Mouse (Mus musculus) small intestine, adult 2 months (tissue): ENCODE results near the gene Zfpl1. TPM values are rescaled to one million over a fixed set of nuclear protein-coding genes. Genes with fewer than 3 reads are reported as not detected.
A peak's percentile ranks its signal among the peaks of the same experiment; 100 is the strongest.

ENCODE experiments used
- H3K27ac ChIP-seq: fragments of 200-500 bp; 2 replicates; pipeline ENCODE4 v1.5.1; 2012; ENCODE audit warnings: low read depth, low read length, control low read depth, inconsistent platforms; ENCODE audit not compliant: insufficient read depth
- H3K27me3 ChIP-seq: fragments of 200-500 bp; 2 replicates; pipeline ENCODE4 v1.6.1; 2012; ENCODE audit warnings: mild to moderate bottlenecking, moderate library complexity, low read length, inconsistent platforms; ENCODE audit not compliant: control insufficient read depth, insufficient read depth
- H3K36me3 ChIP-seq: fragments of 200-500 bp; 2 replicates; pipeline ENCODE4 v1.6.1; 2012; ENCODE audit warnings: mild to moderate bottlenecking, low read length, control low read depth, inconsistent platforms; ENCODE audit not compliant: control insufficient read depth, insufficient read depth
- H3K4me1 ChIP-seq: fragments of 200-500 bp; 2 replicates; pipeline ENCODE4 v1.6.1; 2012; ENCODE audit warnings: low read length, inconsistent platforms, mixed read lengths; ENCODE audit not compliant: control insufficient read depth, insufficient read depth, insufficient read length
- H3K4me3 ChIP-seq: fragments of 200-500 bp; 2 replicates; pipeline ENCODE4 v1.5.1; 2012; ENCODE audit warnings: low read depth, mild to moderate bottlenecking, control low read depth, inconsistent platforms, low read length, moderate library complexity
- CTCF ChIP-seq: fragments of 200-500 bp; IDR thresholded peaks from 2 replicates; pipeline ENCODE4 v1.5.1; 2012; ENCODE audit warnings: low read depth, mild to moderate bottlenecking, control low read depth, inconsistent platforms, low read length, moderate library complexity, mixed read lengths; ENCODE audit not compliant: insufficient replicate concordance, insufficient read length; ENCODE audit errors: extremely low read depth
- POLR2A ChIP-seq: fragments of 200-500 bp; IDR thresholded peaks from 2 replicates; pipeline ENCODE4 v1.6.1; 2012; ENCODE audit warnings: low read depth, mild to moderate bottlenecking, control low read depth, inconsistent platforms, low read length, moderate library complexity
- WGBS: fragments of 180-500 bp; shearing (Covaris S2); methylation state at CpG from one replicate; pipeline ENCODE4 v1.1.7; 2018; 5-methylcytosine and 5-hydroxymethylcytosine counted together
- polyA plus RNA-seq: library from polyadenylated mRNA; depleted of rRNA; stranded (reverse); fragments of >200 nt; gene quantifications from 2 replicates; pipeline ENCODE4 v1.2.3, GENCODE M21; 2012; rRNA removed

Gene Zfpl1
- polyA plus RNA-seq, 1 experiment = 119 TPM

GRCm38 (mm10) chr19:6035966-6036585 is 48.7 kb downstream of the Zfpl1 start:
- Histone ChIP-seq H3K27me3 (no peaks in the 10 kb centered on the region), H3K4me3 (no peak overlapping the region), H3K36me3 (no peaks in the 10 kb centered on the region), H3K4me1 (peaks cover 31% of the 10 kb centered on the region), H3K27ac (peak overlapping the region; percentile 53)
- WGBS = 26% methylated on average over 9 of the region's 9 CpGs
- TF ChIP-seq CTCF (no peak), POLR2A (no peak)

Other genes with a start within 250 kb of the Zfpl1 start
- 32.1 and 62.1 TPM in 2 replicates for gene Frmd8, start 209.7 kb downstream of the Zfpl1 start, polyA plus RNA-seq
- 207 and 241 TPM in 2 replicates for gene Slc25a45, start 207.1 kb downstream of the Zfpl1 start, polyA plus RNA-seq
- gene Tigd3, start 190.8 kb downstream of the Zfpl1 start, polyA plus RNA-seq = 0.90 and 2.0 TPM in 2 replicates
- 34.1 and 64.3 TPM in 2 replicates for gene Dpf2, start 171.9 kb downstream of the Zfpl1 start, polyA plus RNA-seq
- 10.3 and 30.6 TPM in 2 replicates for gene Cdc42ep2, start 160.1 kb downstream of the Zfpl1 start, polyA plus RNA-seq
- gene Pola2, start 120.8 kb downstream of the Zfpl1 start, polyA plus RNA-seq = 14.2 and 40.8 TPM in 2 replicates
- gene Slc22a20, start 98.8 kb downstream of the Zfpl1 start, polyA plus RNA-seq = 0.08 TPM in 1 of 2 replicates, not detected in the other
- 30.9 and 129 TPM in 2 replicates for gene Capn1, start 69.1 kb downstream of the Zfpl1 start, polyA plus RNA-seq
- 70.9 and 103 TPM in 2 replicates for gene Syvn1, start 38.4 kb downstream of the Zfpl1 start, polyA plus RNA-seq
- 7.6 and 14.8 TPM in 2 replicates for gene Mrpl49, start 27.2 kb downstream of the Zfpl1 start, polyA plus RNA-seq
- 1,660 and 2,469 TPM in 2 replicates for gene Fau, start 27.1 kb downstream of the Zfpl1 start, polyA plus RNA-seq
- gene Znhit2, start 23.8 kb downstream of the Zfpl1 start, polyA plus RNA-seq = 56.8 and 78.1 TPM in 2 replicates
- gene Tm7sf2, start 16.6 kb downstream of the Zfpl1 start, polyA plus RNA-seq = 30.6 and 49.4 TPM in 2 replicates
- 46.5 and 84.2 TPM in 2 replicates for gene Vps51, start 7.7 kb downstream of the Zfpl1 start, polyA plus RNA-seq
- gene Tmem262, start 4.9 kb downstream of the Zfpl1 start, polyA plus RNA-seq = not detected in 2 replicates
- gene Gm28374, start 2.7 kb downstream of the Zfpl1 start, polyA plus RNA-seq = not detected in 2 replicates
- 1.6 and 2.6 TPM in 2 replicates for gene Cdca5, start within 50 bp of the Zfpl1 start, polyA plus RNA-seq
- not detected in 2 replicates for gene AC131692.1, start 9.5 kb upstream of the Zfpl1 start, polyA plus RNA-seq
- 46.7 and 1,874 TPM in 2 replicates for gene Naaladl1, start 20.8 kb upstream of the Zfpl1 start, polyA plus RNA-seq
- 35.7 and 46.4 TPM in 2 replicates for gene Sac3d1, start 33.7 kb upstream of the Zfpl1 start, polyA plus RNA-seq
- gene Snx15, start 43.3 kb upstream of the Zfpl1 start, polyA plus RNA-seq = 19.8 and 41.8 TPM in 2 replicates
- 67.6 and 146 TPM in 2 replicates for gene Batf2, start 56.0 kb upstream of the Zfpl1 start, polyA plus RNA-seq
- gene Arl2, start 56.6 kb upstream of the Zfpl1 start, polyA plus RNA-seq = 62.7 and 98.9 TPM in 2 replicates
- gene Majin, start 99.4 kb upstream of the Zfpl1 start, polyA plus RNA-seq = 0.17 and 1.7 TPM in 2 replicates
- 0.74 TPM in 1 of 2 replicates, not detected in the other for gene Gpha2, start 141.4 kb upstream of the Zfpl1 start, polyA plus RNA-seq
- 64.2 and 112 TPM in 2 replicates for gene Ppp2r5b, start 150.9 kb upstream of the Zfpl1 start, polyA plus RNA-seq
- gene Atg2a, start 156.7 kb upstream of the Zfpl1 start, polyA plus RNA-seq = 37.0 and 68.8 TPM in 2 replicates
- 315 and 714 TPM in 2 replicates for gene Ehd1, start 191.8 kb upstream of the Zfpl1 start, polyA plus RNA-seq
- 26.0 and 53.2 TPM in 2 replicates for gene Cdc42bpg, start 221.5 kb upstream of the Zfpl1 start, polyA plus RNA-seq